Mouse (Mus musculus): ENCODE measurements at regions not wholly inside any gene's neighbourhood (a gene's known extent, or its start where the extent isn't known, plus 50 kb on each side); places are given as distances from the start of the nearest gene placed in this dataset.

DNA sequence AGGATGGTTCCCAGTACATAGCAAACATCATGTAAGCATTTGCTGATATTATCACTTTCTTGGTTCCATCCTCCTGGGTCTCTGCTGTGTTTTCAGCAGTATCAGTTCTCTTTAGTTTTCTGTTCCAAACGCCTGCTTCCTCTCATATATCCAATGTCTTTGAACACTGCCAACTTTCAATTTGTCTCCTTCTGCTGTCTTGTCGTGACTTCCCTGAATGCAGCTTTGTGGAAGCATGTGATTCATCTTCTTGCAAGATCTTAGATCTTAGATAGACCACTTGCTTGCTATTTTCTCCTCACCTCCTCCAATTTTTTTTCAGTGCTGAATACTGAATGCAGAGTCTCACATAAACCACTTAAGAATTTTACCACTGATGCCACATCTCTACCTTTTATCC, 576.4 kb downstream of the Efnb2 start:
- no peak for TF ChIP-seq CTCF (IDR thresholded peaks at IDR 0.05; ENCODE audit: insufficient read depth, low read length)
- TF ChIP-seq POLR2A (IDR thresholded peaks at IDR 0.05; ENCODE audit: borderline replicate concordance, extremely low read depth, low read depth, low read length): no peak
